Mouse (Mus musculus) cortical plate, adult 2 months (tissue): Measurements from ENCODE around the gene Agpat2. TPM values are rescaled to one million over a fixed set of nuclear protein-coding genes. Genes with fewer than 3 reads are reported as not detected.

ENCODE experiments used
- H3K27ac ChIP-seq: fragments of 200-500 bp; 2 replicates; pipeline ENCODE4 v1.5.1; 2012; ENCODE audit warnings: low read length, control low read depth, inconsistent platforms; ENCODE audit not compliant: insufficient read depth
- H3K4me1 ChIP-seq: fragments of 200-500 bp; 2 replicates; pipeline ENCODE4 v1.6.1; 2011; ENCODE audit warnings: low read length; ENCODE audit not compliant: control insufficient read depth, insufficient read depth
- H3K4me3 ChIP-seq: fragments of 200-500 bp; 2 replicates; pipeline ENCODE4 v1.5.1; 2011; ENCODE audit warnings: mild to moderate bottlenecking, low read length, control low read depth; ENCODE audit not compliant: insufficient read depth
- CTCF ChIP-seq: fragments of 200-500 bp; IDR thresholded peaks from 2 replicates; pipeline ENCODE4 v1.5.1; 2011; ENCODE audit warnings: mild to moderate bottlenecking, control low read depth, low read length; ENCODE audit not compliant: insufficient read depth; ENCODE audit errors: extremely low read depth
- POLR2A ChIP-seq: fragments of 200-500 bp; IDR thresholded peaks from 2 replicates; pipeline ENCODE4 v1.6.1; 2011; ENCODE audit warnings: mild to moderate bottlenecking, low read length, control low read depth; ENCODE audit not compliant: insufficient read depth; ENCODE audit errors: extremely low read depth
- polyA plus RNA-seq: library from polyadenylated mRNA; depleted of rRNA; stranded (reverse); fragments of >200 nt; gene quantifications from 2 replicates; pipeline ENCODE4 v1.2.3, GENCODE M21; 2012

The Agpat2 gene
- polyA plus RNA-seq, 1 experiment, result 2.3 TPM

DNA sequence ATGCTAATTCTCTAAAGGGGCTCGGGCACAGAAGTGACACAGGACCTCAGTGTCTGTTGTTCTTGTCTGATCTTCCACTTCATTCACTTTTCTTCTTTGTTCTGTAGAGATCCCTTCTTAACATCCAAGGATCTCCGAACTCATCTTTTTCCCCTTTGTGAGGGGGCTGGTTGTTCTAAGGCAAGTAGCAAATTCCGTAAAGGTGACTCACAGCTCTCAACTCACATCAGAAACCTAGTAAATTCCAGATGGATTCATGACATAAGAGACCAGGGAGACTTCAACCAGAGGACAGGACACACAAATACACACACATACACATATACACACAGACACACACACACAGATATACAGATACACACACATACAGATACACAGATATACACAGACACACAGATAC is 6.3 kb upstream of the Agpat2 start:
- TF ChIP-seq CTCF (no peak), POLR2A (no peak)
- no peak overlapping the region for H3K27ac ChIP-seq
- no peaks in the 10 kb centered on the region; the same call in 1 of the 2 replicates for H3K4me1 ChIP-seq
- no peak overlapping the region for H3K4me3 ChIP-seq

DNA sequence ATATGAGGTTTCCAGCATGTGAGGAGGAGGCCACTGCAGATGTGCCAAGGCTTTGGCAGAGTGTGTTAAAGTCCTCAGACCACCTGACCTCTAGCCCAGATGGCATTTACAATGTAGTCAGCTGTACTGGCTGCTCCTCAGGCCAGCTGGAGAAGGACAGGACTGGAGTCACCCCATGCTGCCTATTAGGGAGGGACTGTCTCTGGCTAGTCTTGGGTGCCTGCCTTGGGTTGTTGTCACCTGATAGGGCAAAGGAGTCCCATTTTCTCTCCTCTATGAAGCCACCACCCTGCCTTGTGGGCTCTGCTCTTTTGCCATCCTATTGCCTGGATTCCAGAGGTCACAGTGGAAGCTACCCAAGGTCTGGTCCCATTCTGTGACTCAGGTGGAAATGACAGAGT is 5.0 kb upstream of the Agpat2 start:
- no peak overlapping the region for H3K27ac ChIP-seq
- H3K4me1 ChIP-seq, result no peaks in the 10 kb centered on the region
- no peak for TF ChIP-seq POLR2A
- no peak for TF ChIP-seq CTCF
- no peak overlapping the region for H3K4me3 ChIP-seq

DNA sequence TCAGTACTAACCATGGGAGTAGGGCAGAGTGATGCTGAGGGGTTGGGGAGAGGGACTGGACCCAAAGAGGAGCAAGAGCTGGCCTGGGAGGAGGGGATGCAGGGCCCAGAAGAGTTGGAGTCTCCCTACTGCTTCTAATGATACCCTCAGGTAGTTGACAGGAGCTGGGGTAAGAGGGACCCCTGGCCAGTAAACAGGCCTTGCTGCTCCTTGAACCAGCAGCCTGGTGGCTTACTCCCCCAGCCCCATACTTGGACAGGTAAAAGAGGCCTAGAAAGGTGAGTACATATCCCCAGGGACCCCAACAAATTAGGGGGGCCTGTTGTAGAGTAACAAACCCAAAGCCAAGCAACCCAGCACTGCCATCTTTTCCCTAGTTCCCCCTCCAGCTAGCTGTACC is 4.6 kb upstream of the Agpat2 start:
- Histone ChIP-seq H3K4me3 (no peak overlapping the region), H3K27ac (no peak overlapping the region), H3K4me1 (no peaks in the 10 kb centered on the region)
- TF ChIP-seq POLR2A (no peak), CTCF (no peak)

DNA sequence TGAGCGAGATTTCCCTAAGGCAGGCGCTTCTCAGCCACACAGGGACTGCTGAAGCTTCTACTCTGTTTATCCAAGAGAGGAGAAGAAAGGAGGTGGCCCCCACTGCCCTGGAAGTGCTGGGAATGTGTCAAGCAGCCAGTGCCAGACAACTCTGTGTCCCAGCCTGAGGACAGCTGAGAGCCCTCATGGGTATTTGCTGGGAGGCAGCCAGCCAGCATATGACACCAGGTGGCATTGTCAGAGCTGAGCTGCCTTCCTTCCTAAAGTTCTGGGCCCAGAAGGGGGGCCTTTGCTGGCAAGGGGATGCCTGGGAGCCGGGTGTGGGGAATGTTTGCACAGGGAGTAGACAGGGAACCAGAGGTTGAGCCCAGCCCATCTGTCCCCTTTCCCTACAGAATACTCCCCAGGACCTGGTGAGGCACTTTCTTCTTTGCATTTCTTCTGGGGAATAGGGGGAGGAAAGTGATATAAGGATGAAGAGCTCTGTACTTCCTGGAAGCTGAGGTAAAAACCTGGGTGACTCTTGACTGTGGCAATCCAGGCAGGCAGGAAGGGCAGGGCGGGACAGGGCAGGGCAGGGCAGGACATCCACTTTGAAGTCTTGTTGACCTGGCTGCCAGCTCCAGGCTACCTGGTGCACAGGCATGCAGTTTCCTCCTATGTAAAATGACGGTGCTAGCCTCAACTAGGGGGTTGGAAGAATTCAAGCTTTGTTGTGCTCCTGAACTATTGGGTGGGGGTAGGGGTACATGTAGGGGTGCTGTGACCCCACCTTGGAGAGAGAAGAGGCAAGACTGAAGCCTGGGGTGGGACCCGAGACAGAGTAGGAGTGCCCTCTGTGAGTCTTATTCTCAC is 3.1 kb upstream of the Agpat2 start:
- Histone ChIP-seq H3K4me3 (no peak overlapping the region), H3K4me1 (no peaks in the 10 kb centered on the region), H3K27ac (no peak overlapping the region)
- TF ChIP-seq CTCF (no peak), POLR2A (no peak)

DNA sequence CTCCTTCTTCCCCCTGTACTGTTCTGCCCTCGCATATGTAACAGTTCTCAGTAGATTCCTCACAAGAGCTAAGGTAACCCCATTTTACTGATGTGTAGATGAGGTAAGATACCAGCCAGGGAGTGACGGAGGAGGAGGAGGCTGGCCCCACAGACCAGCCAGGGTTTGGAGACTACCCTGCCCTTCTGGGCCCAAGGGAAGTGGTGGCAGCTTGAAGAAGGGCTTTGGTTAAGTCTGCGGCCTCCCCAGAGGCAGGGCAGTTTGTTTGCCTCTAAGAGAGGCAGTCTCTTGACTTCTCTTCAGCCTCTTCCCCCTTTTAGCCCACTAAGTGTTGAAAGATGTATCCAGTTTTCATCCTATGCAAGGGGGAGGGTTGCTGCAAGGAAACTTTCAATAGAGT is 2.4 kb upstream of the Agpat2 start:
- no peak for TF ChIP-seq POLR2A
- no peak for TF ChIP-seq CTCF
- Histone ChIP-seq H3K4me3 (no peak overlapping the region), H3K27ac (no peak overlapping the region), H3K4me1 (no peaks in the 10 kb centered on the region)

DNA sequence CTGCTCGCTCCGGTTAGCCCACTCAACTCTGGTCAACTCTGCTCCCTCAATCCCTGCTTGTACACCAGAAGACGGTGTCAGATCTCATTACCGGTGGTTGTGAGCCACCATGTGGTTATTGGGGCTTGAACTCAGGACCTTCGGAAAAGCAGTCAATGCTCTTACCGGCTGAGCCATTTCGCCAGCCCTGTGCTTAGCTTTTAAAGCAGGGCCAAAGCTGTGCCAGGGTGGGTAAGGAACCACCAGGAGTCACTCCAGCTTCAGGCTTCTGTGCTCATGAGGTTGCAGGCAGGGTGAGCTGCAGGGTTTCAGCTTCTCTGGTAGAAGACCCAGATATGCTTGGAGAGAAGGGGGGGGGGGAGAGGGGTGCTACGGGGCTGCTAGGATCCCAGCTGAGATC is 1.1 kb upstream of the Agpat2 start:
- no peak overlapping the region for H3K27ac ChIP-seq
- TF ChIP-seq CTCF, result no peak
- TF ChIP-seq POLR2A, result no peak
- H3K4me3 ChIP-seq, result no peak overlapping the region
- no peaks in the 10 kb centered on the region for H3K4me1 ChIP-seq

DNA sequence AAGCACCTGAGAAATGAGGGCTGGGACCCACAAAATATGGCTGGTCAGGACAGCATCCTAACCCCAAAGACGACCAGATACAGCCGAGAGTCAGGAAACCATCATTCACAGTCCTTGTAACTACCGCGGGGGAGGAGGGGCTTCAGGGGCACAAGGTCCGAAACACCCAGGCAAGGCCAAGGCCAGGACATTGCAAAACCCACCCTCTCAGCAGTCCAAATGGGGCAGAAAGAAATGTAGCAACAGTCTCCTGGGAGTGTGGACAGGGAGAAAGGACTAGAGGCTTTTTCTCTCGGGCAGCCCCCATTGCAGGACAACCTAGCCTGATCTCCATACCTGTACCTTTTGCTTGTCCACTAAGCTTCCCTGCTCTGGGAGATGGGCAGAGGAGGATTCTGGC is 1.1 kb downstream of the Agpat2 start:
- Histone ChIP-seq H3K4me3 (peak overlapping the region; percentile 31), H3K4me1 (no peaks in the 10 kb centered on the region), H3K27ac (no peak overlapping the region)
- TF ChIP-seq POLR2A (no peak), CTCF (no peak)

DNA sequence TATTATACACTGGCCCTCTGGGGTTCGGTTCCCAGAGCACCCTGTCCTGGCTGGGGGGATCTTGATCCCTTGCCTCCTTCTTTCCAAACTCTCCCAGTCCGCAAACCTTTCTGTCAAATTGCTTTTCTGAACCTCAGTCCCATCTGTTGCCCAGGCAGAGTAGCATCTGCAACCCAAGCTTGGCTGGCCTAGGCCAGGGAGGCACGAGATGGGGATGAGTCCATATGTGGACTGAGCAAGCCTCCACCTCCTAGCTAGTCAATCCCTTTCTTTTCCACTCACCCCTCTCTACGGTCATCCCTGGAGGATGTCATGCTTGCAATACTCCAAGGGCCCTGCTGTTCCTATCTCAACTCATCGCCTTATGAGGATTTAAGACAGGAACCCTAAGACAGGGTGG is 1.6 kb downstream of the Agpat2 start:
- no peak overlapping the region for H3K4me3 ChIP-seq

DNA sequence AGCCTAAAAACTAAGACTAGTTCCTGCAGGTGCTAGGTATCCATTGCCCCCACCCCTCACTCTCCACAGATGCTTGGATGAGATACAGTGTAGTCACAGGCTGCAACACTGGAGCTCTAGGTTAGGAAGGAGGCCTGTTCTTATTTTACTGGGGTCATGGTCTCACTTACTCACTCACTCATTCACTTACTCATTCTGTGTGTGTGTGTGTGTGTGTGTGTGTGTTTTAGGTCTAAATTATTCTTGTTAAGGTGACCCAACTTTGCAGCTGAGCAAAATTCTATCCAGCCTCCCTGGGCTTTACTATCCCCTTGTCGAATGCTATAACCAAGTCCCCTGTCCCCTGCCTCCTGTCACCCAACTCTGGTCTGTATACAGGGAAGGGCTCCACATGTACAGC is 2.6 kb downstream of the Agpat2 start:
- TF ChIP-seq POLR2A (no peak), CTCF (no peak)
- H3K4me1 ChIP-seq, result no peaks in the 10 kb centered on the region
- no peak overlapping the region for H3K27ac ChIP-seq
- no peak overlapping the region for H3K4me3 ChIP-seq

More for the DNA sequence above, 1.6 kb downstream of the Agpat2 start:
- H3K4me1 ChIP-seq, result no peaks in the 10 kb centered on the region
- TF ChIP-seq CTCF (no peak), POLR2A (no peak)
- no peak overlapping the region for H3K27ac ChIP-seq

DNA sequence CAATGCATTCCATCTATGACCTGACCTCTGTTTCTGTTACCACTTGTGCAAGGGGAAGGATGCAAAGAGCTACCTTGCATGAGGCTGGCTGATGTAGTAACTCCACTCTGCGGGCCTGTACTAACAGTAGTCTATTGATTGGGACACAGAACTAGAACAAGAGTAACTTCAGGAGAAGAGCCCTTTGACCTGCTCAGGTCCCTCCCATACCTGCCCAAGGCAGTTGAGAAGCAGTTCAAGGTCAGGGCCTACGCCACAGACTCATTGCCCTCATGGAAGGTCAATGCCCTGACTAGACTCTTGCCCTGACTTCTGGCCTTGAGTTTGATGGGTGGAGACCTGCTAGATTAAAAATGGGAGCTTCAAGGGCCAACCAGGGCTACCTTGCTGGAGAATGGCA is 3.6 kb downstream of the Agpat2 start:
- TF ChIP-seq CTCF, result no peak
- TF ChIP-seq POLR2A, result no peak
- no peaks in the 10 kb centered on the region for H3K4me1 ChIP-seq
- no peak overlapping the region for H3K27ac ChIP-seq
- no peak overlapping the region for H3K4me3 ChIP-seq
